Mouse (Mus musculus): ENCODE measurements around the gene Zcchc14. TPM values are rescaled to one million over a fixed set of nuclear protein-coding genes. Genes with fewer than 3 reads are reported as not detected.

The Zcchc14 gene
- total RNA-seq, 2 experiments from 2014 or later = 69.6 to 72.8 TPM

DNA sequence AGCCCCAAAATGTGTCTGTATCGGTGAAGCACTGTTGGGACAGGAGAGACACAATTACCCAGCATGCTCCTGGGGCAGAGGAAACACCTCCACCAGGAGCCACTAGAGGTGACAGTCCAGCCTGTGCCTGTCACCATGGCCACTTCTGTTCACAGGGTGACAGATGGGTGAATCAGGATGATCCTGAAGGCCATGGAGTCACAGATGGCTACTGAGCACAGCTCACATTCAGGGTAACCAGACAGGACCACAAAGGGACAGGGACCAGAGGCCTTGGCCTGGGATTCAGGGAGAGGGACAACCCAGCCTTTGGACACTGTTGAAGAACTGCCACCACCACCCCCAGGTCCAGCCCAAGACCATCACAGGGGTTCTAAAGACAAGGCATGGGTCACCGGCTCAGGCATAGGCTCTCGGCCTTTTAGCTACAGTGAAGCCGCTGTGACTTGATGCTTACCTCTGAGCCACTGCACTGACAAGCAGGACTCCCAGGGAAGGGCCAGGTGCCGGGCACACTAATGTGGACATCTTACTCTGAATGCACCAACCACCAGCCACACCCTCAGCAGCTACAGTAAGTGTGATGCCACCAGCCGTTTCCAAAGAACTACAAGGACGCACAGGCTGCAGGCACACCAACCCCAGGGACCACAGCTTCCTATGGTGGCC lies 92.1 kb downstream of the Zcchc14 start:
- no peak for TF ChIP-seq CTCF (IDR thresholded peaks at IDR 0.05)
- no peak for DNase-seq (ENCODE audit: extremely low spot score in 1 of 2, low spot score in 2 of 2)
- intact Hi-C loops (cut with DNase I) = no loop called here
- Histone ChIP-seq H3K27ac (no peak overlapping the region), H3K4me3 (no peak overlapping the region)

DNA sequence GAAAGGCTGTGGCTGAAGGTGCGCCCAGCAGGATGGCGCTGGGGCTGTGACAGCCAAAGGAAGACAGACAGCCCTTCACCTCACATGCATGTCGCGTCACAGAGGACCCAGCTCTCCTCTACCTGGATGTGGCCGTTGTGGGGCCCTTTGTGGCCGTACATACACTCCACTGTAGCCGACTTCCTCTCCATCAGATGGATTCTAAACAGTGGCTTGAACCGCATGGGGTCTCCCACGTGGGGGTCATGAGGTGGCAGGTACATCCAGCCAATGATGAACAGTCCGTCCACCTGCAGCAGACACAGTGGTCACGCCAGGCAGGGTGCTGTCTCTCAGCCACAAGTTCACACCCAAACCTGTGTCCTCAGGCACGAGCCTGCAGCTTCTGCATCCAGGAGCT lies 92.9 kb downstream of the Zcchc14 start:
- no peak for DNase-seq (ENCODE audit: extremely low spot score in 1 of 2, low spot score in 2 of 2)

DNA sequence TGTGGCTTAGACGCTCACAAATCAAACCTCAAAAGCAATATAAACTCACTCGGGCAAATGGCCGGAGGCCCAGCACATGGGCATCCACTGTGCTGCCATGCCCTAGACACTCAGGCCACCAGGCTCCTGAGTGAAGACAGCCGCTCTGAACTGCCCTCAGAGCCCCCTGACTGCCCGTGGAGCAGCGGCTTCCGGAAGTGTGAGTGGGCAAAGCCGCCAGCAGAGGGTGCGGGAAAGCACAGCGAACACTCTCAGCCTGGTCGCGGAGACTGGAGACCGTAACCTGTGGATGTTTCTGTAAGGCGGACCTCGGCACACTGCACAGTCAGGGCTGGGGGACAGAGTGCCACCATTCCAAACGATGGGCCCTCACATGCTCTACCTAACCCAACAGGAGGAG lies 94.2 kb downstream of the Zcchc14 start:
- intact Hi-C loops (cut with DNase I) = no loop called here
- no peak overlapping the region for H3K4me3 ChIP-seq
- DNase-seq (ENCODE audit: extremely low spot score in 1 of 2, low spot score in 2 of 2) = no peak
- TF ChIP-seq CTCF (IDR thresholded peaks at IDR 0.05) = no peak; the same call in 1 of the 2 replicates
- no peak overlapping the region for H3K27ac ChIP-seq

More for the DNA sequence above, 92.9 kb downstream of the Zcchc14 start:
- intact Hi-C loops (cut with DNase I) = no loop called here
- Histone ChIP-seq H3K4me3 (no peak overlapping the region), H3K27ac (no peak overlapping the region)
- no peak for TF ChIP-seq CTCF (IDR thresholded peaks at IDR 0.05)

DNA sequence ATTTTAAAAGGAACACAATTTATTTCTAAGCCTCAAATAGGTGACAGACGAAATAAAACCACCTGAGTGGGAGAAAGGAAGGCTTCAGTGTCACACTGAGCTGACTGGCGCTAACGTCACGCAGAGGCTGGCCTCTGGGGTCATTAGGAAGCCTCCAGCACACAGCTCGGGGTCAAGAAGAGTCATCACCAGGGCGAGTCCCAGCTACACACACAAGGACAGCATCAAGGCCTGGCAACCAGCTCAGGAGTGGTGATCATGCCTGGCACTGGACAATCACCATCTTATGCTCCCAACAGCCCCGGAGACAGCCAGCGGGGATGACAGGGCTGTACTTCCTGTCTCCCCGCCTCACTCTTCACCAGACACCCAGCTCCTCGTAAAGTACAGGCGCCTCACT lies 95.0 kb downstream of the Zcchc14 start:
- intact Hi-C loops (cut with DNase I) = no loop called here
- no peak for TF ChIP-seq CTCF (IDR thresholded peaks at IDR 0.05)
- H3K27ac ChIP-seq = no peak overlapping the region
- no peak for DNase-seq (ENCODE audit: extremely low spot score in 1 of 2, low spot score in 2 of 2)
- no peak overlapping the region for H3K4me3 ChIP-seq

DNA sequence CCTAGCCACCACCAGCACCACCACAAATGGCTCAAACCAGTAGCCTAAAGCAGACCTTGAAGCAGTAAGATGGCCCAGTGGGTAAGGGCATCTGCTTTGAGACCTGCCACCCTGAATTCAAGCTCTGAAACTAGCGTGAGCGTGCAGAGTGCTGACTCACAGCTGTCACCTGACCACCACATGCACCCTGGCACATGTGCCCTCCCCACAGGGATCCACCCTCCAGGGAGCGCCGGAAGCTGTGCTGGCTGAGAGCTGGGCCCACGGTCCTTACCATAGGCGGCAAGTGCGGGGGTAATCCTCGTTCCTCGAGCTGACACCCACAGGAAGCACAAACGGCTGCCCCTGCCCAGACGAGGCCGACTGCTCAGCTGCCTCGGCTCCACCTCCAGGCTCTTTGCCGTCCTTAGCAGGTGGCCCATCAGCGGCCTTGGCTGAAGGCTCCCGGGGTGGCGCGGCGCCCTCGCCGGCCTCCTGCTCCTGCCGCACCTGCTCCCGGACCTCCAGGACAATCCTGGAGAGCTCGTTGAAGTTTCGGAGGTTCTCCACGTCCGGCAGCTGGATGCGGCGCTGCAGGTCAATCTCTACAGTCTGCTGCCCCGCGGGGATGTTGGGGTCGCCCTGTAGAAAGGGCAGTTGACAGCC lies 98.7 kb downstream of the Zcchc14 start:
- intact Hi-C loops (cut with DNase I) = no loop called here
- no peak overlapping the region; the same call in 1 of the 2 replicates for H3K27ac ChIP-seq
- no peak for TF ChIP-seq CTCF (IDR thresholded peaks at IDR 0.05)
- H3K4me3 ChIP-seq = no peak overlapping the region
- no peak for DNase-seq (ENCODE audit: extremely low spot score in 1 of 2, low spot score in 2 of 2)

DNA sequence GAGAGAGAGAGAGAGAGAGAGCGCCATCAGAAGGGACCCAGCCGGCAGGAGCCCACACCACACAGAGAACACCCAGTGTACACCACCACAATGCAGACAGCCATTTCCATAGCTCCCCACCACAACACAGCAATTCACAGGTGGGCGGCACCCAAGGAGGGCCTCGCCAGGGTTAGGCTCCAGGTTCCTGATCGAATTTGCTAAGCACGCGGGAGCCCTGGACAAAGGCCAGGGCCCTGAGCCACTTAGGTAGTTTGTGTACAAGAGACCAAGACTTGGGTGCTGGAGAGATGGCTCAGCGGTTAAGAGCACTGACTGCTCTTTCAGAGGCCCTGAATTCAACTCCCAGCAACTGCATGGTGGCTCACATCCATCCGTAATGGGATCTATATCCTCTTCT lies 100.2 kb downstream of the Zcchc14 start:
- Histone ChIP-seq H3K4me3 (no peak overlapping the region), H3K27ac (no peak overlapping the region)
- intact Hi-C loops (cut with DNase I) = no loop called here
- DNase-seq (ENCODE audit: extremely low spot score in 1 of 2, low spot score in 2 of 2) = no peak
- TF ChIP-seq CTCF (IDR thresholded peaks at IDR 0.05) = no peak

DNA sequence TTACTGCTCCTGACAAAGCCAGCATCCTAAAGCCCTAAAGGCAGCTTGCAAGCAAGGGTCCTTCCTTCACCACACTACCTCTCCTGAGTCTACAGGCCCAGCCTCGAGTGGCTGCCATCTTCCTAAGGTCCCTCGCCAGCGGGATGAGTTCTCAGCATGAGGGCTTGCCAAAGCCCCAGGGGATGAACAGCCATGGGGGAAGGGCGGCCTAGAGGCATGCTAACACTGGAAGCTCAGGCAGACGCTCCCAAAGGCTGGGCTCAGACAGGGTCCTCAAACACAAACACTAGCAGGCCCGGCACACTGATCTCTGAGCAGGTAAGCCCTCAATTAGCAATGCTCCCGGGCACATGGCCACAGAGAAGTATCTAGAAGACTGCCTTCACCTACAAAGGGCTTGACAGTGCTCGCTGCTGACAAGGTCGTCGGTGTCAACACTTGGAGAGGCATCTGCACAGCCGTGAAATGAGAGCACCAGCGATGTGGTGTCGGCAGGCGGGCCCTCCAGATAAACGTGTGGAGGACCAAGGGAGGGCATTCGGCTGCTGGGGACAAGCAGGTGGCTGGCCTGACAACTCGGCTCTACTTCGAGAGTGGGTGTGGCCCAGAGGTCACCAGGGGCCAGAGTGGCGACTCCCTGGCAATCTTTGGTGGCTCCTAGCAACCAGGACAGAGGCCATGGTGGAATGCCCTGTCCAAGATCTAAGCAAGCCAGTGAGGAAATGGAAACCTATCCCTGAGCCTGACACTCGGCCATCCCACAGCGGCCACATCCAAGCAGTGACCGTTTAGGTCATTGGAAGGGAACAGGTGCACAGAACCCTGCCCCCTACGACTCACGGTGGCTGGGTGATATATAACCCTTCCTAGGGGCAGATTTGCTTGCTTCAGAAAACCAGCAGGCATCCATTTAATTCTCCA lies 101.4 kb downstream of the Zcchc14 start:
- TF ChIP-seq CTCF (IDR thresholded peaks at IDR 0.05) = no peak
- no peak for DNase-seq (ENCODE audit: extremely low spot score in 1 of 2, low spot score in 2 of 2)
- no peak overlapping the region for H3K27ac ChIP-seq
- intact Hi-C loops (cut with DNase I) = no loop called here
- no peak overlapping the region for H3K4me3 ChIP-seq

DNA sequence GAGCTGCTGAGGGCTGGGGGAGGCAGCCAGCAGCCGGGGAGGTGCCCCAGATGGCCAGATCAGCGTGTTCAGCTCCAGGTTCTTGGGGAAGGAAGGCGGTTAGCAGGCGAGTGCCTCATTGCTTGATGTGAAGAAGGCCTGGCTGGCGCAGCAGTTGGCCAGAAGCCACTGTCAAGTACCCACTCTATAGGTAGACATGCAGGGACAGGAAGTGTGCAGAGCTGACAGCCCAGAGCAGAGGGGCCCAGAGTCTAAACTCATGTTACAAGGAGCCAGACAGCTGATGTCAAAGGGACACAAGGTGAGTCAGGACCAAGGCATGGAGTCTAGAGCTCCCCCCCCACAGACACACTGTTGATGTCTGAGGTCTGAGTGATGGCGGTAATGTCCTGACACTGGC lies 102.6 kb downstream of the Zcchc14 start:
- DNase-seq (ENCODE audit: extremely low spot score in 1 of 2, low spot score in 2 of 2) = no peak
- intact Hi-C loops (cut with DNase I) = no loop called here
- no peak for TF ChIP-seq CTCF (IDR thresholded peaks at IDR 0.05)
- no peak overlapping the region for H3K4me3 ChIP-seq
- H3K27ac ChIP-seq = no peak overlapping the region

Other genes starting within 250 kb of the Zcchc14 start
- gene 1700018B08Rik, start 108.6 kb downstream of the Zcchc14 start, total RNA-seq (2021) = not detected
- gene Fbxo31, start 74.1 kb downstream of the Zcchc14 start, total RNA-seq (2021) = 100 to 1,000 TPM in 1 of 2 experiments, 10 to 100 TPM in 1; 97.8 to 104 TPM
- 100 to 1,000 TPM; 178 to 181 TPM for gene Map1lc3b, start 62.5 kb downstream of the Zcchc14 start, total RNA-seq (2021)
- 100 to 1,000 TPM; 285 to 297 TPM for gene Jph3, start 76.7 kb upstream of the Zcchc14 start, total RNA-seq (2021)
- 10 to 100 TPM; 33.2 to 38.3 TPM for gene Klhdc4, start 176.7 kb upstream of the Zcchc14 start, total RNA-seq (2021)

All from left cerebral cortex, adult 2 months (tissue).